Mouse (Mus musculus) heart, embryonic 16.5 days (tissue): ENCODE measurements around the gene Gm13090. TPM values are rescaled to one million over a fixed set of nuclear protein-coding genes. Genes with fewer than 3 reads are reported as not detected.
A peak's percentile ranks its signal among the peaks of the same experiment; 100 is the strongest.

Source experiments
- ATAC-seq: fragments of 200-750 bp; cut with Nextera tagmentation; replicated peaks from 2 replicates; pipeline ENCODE4 v1.8.0; 2017; ENCODE audit warnings: moderate number of reproducible peaks; ENCODE audit not compliant: insufficient read depth, low FRiP score; ENCODE audit errors: extremely low read depth
- H3K27ac ChIP-seq: fragments of 300-500 bp; sonication (generic); 2 replicates; pipeline ENCODE4 v1.5.1; 2014; ENCODE audit warnings: mild to moderate bottlenecking, low read length, control low read depth, moderate library complexity
- H3K27me3 ChIP-seq: fragments of 300-500 bp; sonication (generic); 2 replicates; pipeline ENCODE4 v1.6.1; 2014; ENCODE audit warnings: low read length, mixed read lengths; ENCODE audit not compliant: control insufficient read depth, insufficient read depth
- H3K36me3 ChIP-seq: fragments of 300-500 bp; sonication (generic); 2 replicates; pipeline ENCODE4 v1.6.1; 2014; ENCODE audit not compliant: control insufficient read depth, insufficient read depth
- H3K4me1 ChIP-seq: fragments of 300-500 bp; sonication (generic); 2 replicates; pipeline ENCODE4 v1.6.1; 2014; ENCODE audit warnings: low read length, mixed read lengths; ENCODE audit not compliant: control insufficient read depth, insufficient read depth
- H3K4me2 ChIP-seq: fragments of 300-500 bp; sonication (generic); 2 replicates; pipeline ENCODE4 v1.6.1; 2014; ENCODE audit warnings: low read depth, mild to moderate bottlenecking, control low read depth, low read length
- H3K4me3 ChIP-seq: fragments of 300-500 bp; sonication (generic); 2 replicates; pipeline ENCODE4 v1.5.1; 2014; ENCODE audit warnings: mild to moderate bottlenecking, control low read depth, low read length
- H3K9ac ChIP-seq: fragments of 300-500 bp; sonication (generic); 2 replicates; pipeline ENCODE4 v1.6.1; 2014; ENCODE audit warnings: low read length, control low read depth
- H3K9me3 ChIP-seq: fragments of 300-500 bp; sonication (generic); replicated peaks from 2 replicates; pipeline ENCODE4 v1.6.1; 2016; ENCODE audit warnings: low read length; ENCODE audit not compliant: control insufficient read depth
- WGBS: fragments of 180-500 bp; shearing (Covaris S2); extraction: QIAGEN DNeasy Blood & Tissue Kit; methylation state at CpG from one replicate; pipeline ENCODE4 v1.1.7; 2014; 5-methylcytosine and 5-hydroxymethylcytosine counted together
- polyA plus RNA-seq: library from polyadenylated mRNA; unstranded; fragments of >200 nt; fragmentation: Nextera tagmentation; extraction: Ambion mirVana; gene quantifications from 2 replicates; pipeline ENCODE4 v1.2.1, GENCODE M21; 2015

Gm13090 gene
- polyA plus RNA-seq = 0.20 TPM in 1 of 2 replicates, not detected in the other

GRCm38 (mm10) chr4:151089270-151089669 lies at the start of gene Gm13090:
Gm13090 (plus strand) TSS chr4:151089570.
- peak within 1 kb of the TSS; percentile 45 for H3K9ac ChIP-seq
- H3K27ac ChIP-seq = peak within 1 kb of the TSS; percentile 49
- H3K4me1 ChIP-seq = peaks cover 51% of the 10 kb centered on the region
- H3K4me3 ChIP-seq = no peak within 1 kb of the TSS
- H3K36me3 ChIP-seq = peaks cover 7% of the 10 kb centered on the region; the same call in 1 of the 2 replicates
- 77% methylated on average over 7 of the region's 7 CpGs for WGBS
- H3K9me3 ChIP-seq = no peaks in the 10 kb centered on the region
- ATAC-seq = no peak
- no peaks in the 10 kb centered on the region for H3K27me3 ChIP-seq
- H3K4me2 ChIP-seq = no peak within 1 kb of the TSS

- no peak overlapping the region for H3K9ac ChIP-seq
- peak overlapping the region; percentile 34; the same call in 1 of the 2 replicates for H3K4me2 ChIP-seq
- H3K4me3 ChIP-seq = no peak overlapping the region
- H3K4me1 ChIP-seq = peaks cover 19% of the 10 kb centered on the region
- no peaks in the 10 kb centered on the region for H3K27me3 ChIP-seq
- 52% methylated on average over 5 of the region's 5 CpGs for WGBS
- H3K36me3 ChIP-seq = no peaks in the 10 kb centered on the region
- 0 out of 2 replicates have a peak overlapping the region, but pooled peaks have one; percentile 7 for H3K27ac ChIP-seq
- no peaks in the 10 kb centered on the region for H3K9me3 ChIP-seq
- ATAC-seq = no peak
These were observed 47.9 kb upstream of the Gm13090 start for GRCm38 (mm10) chr4:151041506-151041905.

DNA sequence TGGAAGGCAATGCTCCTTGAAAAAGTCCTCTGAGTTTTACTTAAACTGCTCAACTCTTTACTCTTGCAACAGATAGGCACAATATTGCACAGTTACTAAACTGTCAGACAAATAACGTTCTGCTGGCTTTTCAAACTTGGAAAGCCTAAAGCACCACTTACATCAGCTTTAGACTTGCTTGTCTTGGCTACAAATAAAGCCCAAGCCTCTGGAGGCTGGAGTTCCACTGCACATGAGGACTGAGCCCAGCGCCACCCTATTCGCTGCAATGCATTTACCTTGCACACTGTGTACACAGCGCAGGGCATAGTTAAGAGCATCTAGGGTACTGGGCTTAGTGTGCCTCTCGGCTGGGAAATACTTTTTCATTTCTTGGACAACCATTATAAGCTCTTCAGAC lies 46.1 kb upstream of the Gm13090 start:
- 0 out of 2 replicates have a peak, but pooled peaks cover 3% of the 10 kb centered on the region for H3K36me3 ChIP-seq
- H3K9ac ChIP-seq = no peak overlapping the region; the same call in 1 of the 2 replicates
- no peaks in the 10 kb centered on the region for H3K27me3 ChIP-seq
- 48% methylated on average over 5 of the region's 5 CpGs for WGBS
- H3K4me2 ChIP-seq = peak overlapping the region; percentile 99
- no peak for ATAC-seq
- H3K4me1 ChIP-seq = peaks cover 19% of the 10 kb centered on the region
- no peaks in the 10 kb centered on the region for H3K9me3 ChIP-seq
- H3K27ac ChIP-seq = no peak overlapping the region
- peak overlapping the region; percentile 80 for H3K4me3 ChIP-seq

- peak within 1 kb of the TSS; percentile 77 for H3K27ac ChIP-seq
- H3K9ac ChIP-seq = peak within 1 kb of the TSS; percentile 86
- no peaks in the 10 kb centered on the region for H3K27me3 ChIP-seq
- peak within 1 kb of the TSS; percentile 99 for H3K4me2 ChIP-seq
- under 1% methylated on average over 79 of the region's 79 CpGs for WGBS
- peak; percentile 98 for ATAC-seq
- peaks cover 3% of the 10 kb centered on the region; the same call in 1 of the 2 replicates for H3K36me3 ChIP-seq
- peak within 1 kb of the TSS; percentile 80 for H3K4me3 ChIP-seq
- no peaks in the 10 kb centered on the region for H3K9me3 ChIP-seq
- peaks cover 19% of the 10 kb centered on the region for H3K4me1 ChIP-seq
These were observed 45.1 kb upstream of the Gm13090 start, which contains the start of gene Per3 for GRCm38 (mm10) chr4:151044037-151044943. Per3 (minus strand) TSS chr4:151044665.

GRCm38 (mm10) chr4:151044944-151045570 lies 44.3 kb upstream of the Gm13090 start:
- Histone ChIP-seq H3K4me3 (peak overlapping the region; percentile 80), H3K27me3 (no peaks in the 10 kb centered on the region), H3K9ac (0 out of 2 replicates have a peak overlapping the region, but pooled peaks have one; percentile 51), H3K27ac (no peak overlapping the region), H3K4me1 (peaks cover 19% of the 10 kb centered on the region), H3K4me2 (peak overlapping the region; percentile 99), H3K36me3 (peaks cover 7% of the 10 kb centered on the region; the same call in 1 of the 2 replicates), H3K9me3 (no peaks in the 10 kb centered on the region)
- no peak for ATAC-seq
- WGBS = 3% methylated on average over 21 of the region's 21 CpGs

DNA sequence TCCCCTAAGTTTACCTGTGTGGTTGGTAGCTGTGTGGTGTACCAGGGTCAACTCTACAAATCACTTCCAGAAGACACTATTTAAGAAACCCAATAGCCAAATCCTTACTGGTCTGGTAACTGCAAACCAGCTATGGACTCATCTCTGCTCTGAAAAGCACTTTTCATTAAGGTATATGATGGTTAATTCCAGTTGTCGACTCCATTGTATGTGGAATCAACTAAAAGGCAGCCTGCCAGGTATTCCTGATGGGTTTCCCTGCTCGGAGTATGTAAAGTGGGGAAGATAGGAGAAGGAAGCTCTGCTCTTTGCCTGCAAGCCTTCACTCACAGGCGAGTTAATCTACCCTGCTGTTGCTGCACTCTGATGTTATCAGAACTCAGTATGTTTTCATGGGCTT lies 42.8 kb upstream of the Gm13090 start:
- no peak for ATAC-seq
- H3K36me3 ChIP-seq = peaks cover 10% of the 10 kb centered on the region; the same call in 1 of the 2 replicates
- WGBS = 79% methylated on average over 3 of the region's 3 CpGs

GRCm38 (mm10) chr4:151051162-151051561 lies 38.2 kb upstream of the Gm13090 start:
- ATAC-seq = no peak
- H3K4me3 ChIP-seq = no peak overlapping the region
- 89% methylated on average over 1 of the region's 1 CpGs for WGBS
- H3K9me3 ChIP-seq = no peaks in the 10 kb centered on the region
- H3K4me2 ChIP-seq = no peak overlapping the region
- H3K4me1 ChIP-seq = no peaks in the 10 kb centered on the region
- H3K27me3 ChIP-seq = no peaks in the 10 kb centered on the region
- no peak overlapping the region for H3K9ac ChIP-seq
- no peak overlapping the region for H3K27ac ChIP-seq
- peaks cover 26% of the 10 kb centered on the region for H3K36me3 ChIP-seq

More for the DNA sequence above, 42.8 kb upstream of the Gm13090 start:
- H3K27ac ChIP-seq = no peak overlapping the region
- H3K9me3 ChIP-seq = no peaks in the 10 kb centered on the region
- H3K4me1 ChIP-seq = peaks cover 14% of the 10 kb centered on the region
- no peaks in the 10 kb centered on the region for H3K27me3 ChIP-seq
- no peak overlapping the region for H3K9ac ChIP-seq
- no peak overlapping the region for H3K4me2 ChIP-seq
- no peak overlapping the region for H3K4me3 ChIP-seq

- Histone ChIP-seq H3K4me1 (peaks cover 5% of the 10 kb centered on the region), H3K9me3 (no peaks in the 10 kb centered on the region), H3K27ac (peak within 1 kb of the TSS; percentile 97), H3K4me2 (peak within 1 kb of the TSS; percentile 84), H3K36me3 (peaks cover 21% of the 10 kb centered on the region), H3K27me3 (no peaks in the 10 kb centered on the region), H3K9ac (peak within 1 kb of the TSS; percentile 93), H3K4me3 (peak within 1 kb of the TSS; percentile 94)
- ATAC-seq = peak; percentile 100
- under 1% methylated on average over 111 of the region's 114 CpGs for WGBS
These were observed 31.7 kb upstream of the Gm13090 start, which contains the start of gene Vamp3 for GRCm38 (mm10) chr4:151057347-151058321. Vamp3 (minus strand) TSS chr4:151057963.
